Mouse (Mus musculus) ES-E14 (cell line): ENCODE measurements at regions not wholly inside any gene's neighbourhood (a gene's known extent, or its start where the extent isn't known, plus 50 kb on each side); places are given as distances from the start of the nearest gene placed in this dataset.

Experiments
- DNase-seq: peaks from one replicate; pipeline ENCODE4 v3.0.0-alpha.2; 2013; ENCODE audit warnings: low read depth, low spot score
- H3K27ac ChIP-seq: 2 replicates; pipeline ENCODE4 v1.5.1; 2012; ENCODE audit warnings: low read depth, mild to moderate bottlenecking, low read length, moderate library complexity, mixed read lengths; ENCODE audit not compliant: poor library complexity, insufficient read depth, severe bottlenecking
- H3K36me3 ChIP-seq: 2 replicates; pipeline ENCODE4 v1.6.1; 2012; ENCODE audit warnings: mild to moderate bottlenecking, low read length, moderate library complexity, mixed read lengths; ENCODE audit not compliant: control insufficient read depth, poor library complexity, insufficient read depth, severe bottlenecking
- H3K4me1 ChIP-seq, 2 experiments: fragments of 150-350 bp in 1 of 2; sonication (generic) in 1 of 2; 2 replicates each; pipeline ENCODE4 v1.6.1; 2012; ENCODE audit warnings: low read length in 2 of 2, mild to moderate bottlenecking in 1 of 2, mixed read lengths in 1 of 2; ENCODE audit not compliant: control insufficient read depth in 2 of 2, insufficient read depth in 2 of 2, poor library complexity in 1 of 2
- H3K4me3 ChIP-seq, 2 experiments: fragments of 150-350 bp in 1 of 2; sonication (generic) in 1 of 2; 2 replicates each; pipeline ENCODE4 v1.5.1; 2012; ENCODE audit warnings: low read length in 2 of 2, low read depth in 1 of 2, mild to moderate bottlenecking in 1 of 2, mixed read lengths in 1 of 2; ENCODE audit not compliant: insufficient read depth in 1 of 2, poor library complexity in 1 of 2, severe bottlenecking in 1 of 2
- H3K9ac ChIP-seq: 2 replicates; pipeline ENCODE4 v1.6.1; 2012; ENCODE audit warnings: low read depth, mild to moderate bottlenecking, low read length, mixed read lengths; ENCODE audit not compliant: poor library complexity, insufficient read depth, severe bottlenecking
- H3K9me3 ChIP-seq: fragments of 150-350 bp; sonication (generic); 2 replicates; pipeline ENCODE4 v1.6.1; 2012; ENCODE audit warnings: low read depth, mild to moderate bottlenecking, low read length; ENCODE audit not compliant: control insufficient read depth, insufficient read depth
- CHD2 ChIP-seq: IDR thresholded peaks from 2 replicates; pipeline ENCODE4 v1.6.1; 2014; ENCODE audit warnings: mild to moderate bottlenecking, low read depth, low read length, inconsistent platforms
- HCFC1 ChIP-seq: IDR thresholded peaks from 2 replicates; pipeline ENCODE4 v1.6.1; 2012; ENCODE audit warnings: low read length, inconsistent platforms, borderline replicate concordance; ENCODE audit not compliant: insufficient read depth
- MAFK ChIP-seq: IDR thresholded peaks from 2 replicates; pipeline ENCODE4 v1.6.1; 2014; ENCODE audit warnings: mild to moderate bottlenecking, low read depth, low read length, inconsistent platforms; ENCODE audit not compliant: insufficient read depth
- ZC3H11A ChIP-seq: IDR thresholded peaks from 2 replicates; pipeline ENCODE4 v1.6.1; 2012; ENCODE audit warnings: low read depth, mild to moderate bottlenecking, inconsistent platforms, low read length, borderline replicate concordance
- ZNF384 ChIP-seq: IDR thresholded peaks from 2 replicates; pipeline ENCODE4 v1.6.1; 2012; ENCODE audit warnings: low read depth, low read length, inconsistent platforms
- in situ Hi-C, 2 experiments: fragments of 600-800 bp; cut with MboI; formaldehyde crosslinking; loops; one replicate each; pipeline ENCODE4 v1.15.1; 2025; ENCODE audit warnings: low sequenced_read_pairs in 2 of 2, inconsistent platforms in 1 of 2; ENCODE audit not compliant: unreplicated experiment in 2 of 2

DNA sequence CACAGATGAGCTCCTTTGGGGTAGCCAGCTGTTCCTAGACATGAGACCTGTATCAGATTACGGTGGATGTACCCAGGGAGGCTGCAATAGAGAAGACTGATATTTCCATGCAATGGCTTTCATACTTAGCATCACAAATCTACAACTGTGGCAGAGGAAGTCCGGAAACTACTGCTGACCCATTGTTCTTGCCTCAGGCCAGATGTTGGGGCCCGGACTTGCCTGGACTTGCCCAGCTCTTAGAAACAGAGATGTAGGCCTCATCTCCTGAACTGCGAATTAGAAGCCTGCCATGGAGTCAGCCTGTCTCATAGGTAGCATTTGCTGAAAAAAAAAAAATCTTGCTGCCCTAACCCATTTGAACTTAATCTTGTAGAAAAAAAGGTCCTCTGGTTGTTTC, 422.4 kb upstream of the Robo1 start:
- Histone ChIP-seq H3K9ac (no peak overlapping the region), H3K27ac (peak overlapping the region; percentile 40; the same call in 1 of the 2 replicates), H3K9me3 (no peaks in the 10 kb centered on the region), H3K36me3 (no peaks in the 10 kb centered on the region), H3K4me1 (0 out of 4 replicates have a peak, but pooled peaks cover 1 to 2% of the 10 kb centered on the region in 2 experiments), H3K4me3 (no peak overlapping the region)
- peak; percentile 4 for DNase-seq
- in situ Hi-C loops, result no loop called here
- TF ChIP-seq ZNF384 (no peak), MAFK (no peak), ZC3H11A (no peak), CHD2 (no peak), HCFC1 (no peak)

DNA sequence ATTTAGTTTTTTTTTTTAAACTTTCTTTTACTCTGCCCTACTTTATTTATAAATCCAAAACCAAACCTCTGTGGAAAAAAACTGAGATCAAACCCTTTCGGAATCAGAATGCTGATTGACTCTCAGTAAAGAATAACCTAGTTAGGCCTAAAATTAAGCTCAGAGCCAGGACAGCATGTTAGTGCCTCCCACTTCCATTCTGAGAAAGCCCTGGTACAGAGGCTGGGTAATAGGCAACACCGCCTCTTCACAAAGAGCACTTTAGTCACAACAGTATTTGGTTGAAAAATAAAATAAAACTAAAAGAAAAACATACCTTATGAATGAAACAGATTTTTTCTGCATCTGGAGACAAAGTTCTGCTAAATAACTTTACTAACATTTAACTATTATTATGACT, 418.4 kb upstream of the Robo1 start:
- H3K9ac ChIP-seq, result no peak overlapping the region
- DNase-seq, result no peak
- H3K27ac ChIP-seq, result no peak overlapping the region
- TF ChIP-seq HCFC1, result no peak
- no peak for TF ChIP-seq CHD2
- no peak for TF ChIP-seq ZC3H11A
- no peak for TF ChIP-seq ZNF384
- TF ChIP-seq MAFK, result no peak
- H3K4me1 ChIP-seq, result 0 out of 4 replicates have a peak, but pooled peaks cover 1 to 2% of the 10 kb centered on the region in 2 experiments
- no peaks in the 10 kb centered on the region for H3K36me3 ChIP-seq
- no peaks in the 10 kb centered on the region for H3K9me3 ChIP-seq
- in situ Hi-C loops, result no loop called here
- no peak overlapping the region for H3K4me3 ChIP-seq

DNA sequence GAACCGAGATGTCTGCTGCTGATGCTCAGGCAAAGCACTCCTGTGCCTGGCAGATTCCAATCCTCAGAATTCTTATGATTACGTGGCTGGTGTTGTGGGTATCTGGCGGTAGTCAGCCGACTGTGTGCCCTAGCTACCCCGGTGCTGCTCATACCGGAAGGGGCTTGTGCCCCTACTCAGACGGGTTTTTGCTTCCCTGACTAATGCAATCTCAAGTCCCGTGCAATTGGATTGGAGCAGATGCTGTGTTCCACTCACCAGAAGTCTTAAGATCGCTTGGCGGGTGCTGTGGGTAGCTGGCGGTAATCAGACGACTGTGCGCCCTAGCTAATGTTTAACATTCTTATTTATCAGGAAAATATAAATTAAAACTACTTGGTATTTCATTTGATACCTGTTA, 385.0 kb upstream of the Robo1 start:
- Histone ChIP-seq H3K27ac (no peak overlapping the region), H3K9me3 (no peaks in the 10 kb centered on the region), H3K4me3 (peak overlapping the region; percentile 54 to 70), H3K9ac (peak overlapping the region; percentile 44; the same call in 1 of the 2 replicates), H3K4me1 (no peaks in the 10 kb centered on the region), H3K36me3 (no peaks in the 10 kb centered on the region)
- TF ChIP-seq HCFC1 (no peak), CHD2 (no peak), ZNF384 (no peak), ZC3H11A (no peak), MAFK (no peak)
- in situ Hi-C loops, result no loop called here
- DNase-seq, result peak; percentile 17

GRCm38 (mm10) chr16:71944165-71944564, 363.9 kb upstream of the Robo1 start:
- no peak for TF ChIP-seq CHD2
- TF ChIP-seq MAFK, result no peak
- TF ChIP-seq HCFC1, result no peak
- no peak for TF ChIP-seq ZNF384
- TF ChIP-seq ZC3H11A, result no peak
- H3K9me3 ChIP-seq, result no peaks in the 10 kb centered on the region
- H3K27ac ChIP-seq, result no peak overlapping the region
- no peak for DNase-seq
- H3K9ac ChIP-seq, result no peak overlapping the region
- H3K4me3 ChIP-seq, result no peak overlapping the region
- in situ Hi-C loops, result no loop called here
- H3K4me1 ChIP-seq, result no peaks in the 10 kb centered on the region
- H3K36me3 ChIP-seq, result no peaks in the 10 kb centered on the region

DNA sequence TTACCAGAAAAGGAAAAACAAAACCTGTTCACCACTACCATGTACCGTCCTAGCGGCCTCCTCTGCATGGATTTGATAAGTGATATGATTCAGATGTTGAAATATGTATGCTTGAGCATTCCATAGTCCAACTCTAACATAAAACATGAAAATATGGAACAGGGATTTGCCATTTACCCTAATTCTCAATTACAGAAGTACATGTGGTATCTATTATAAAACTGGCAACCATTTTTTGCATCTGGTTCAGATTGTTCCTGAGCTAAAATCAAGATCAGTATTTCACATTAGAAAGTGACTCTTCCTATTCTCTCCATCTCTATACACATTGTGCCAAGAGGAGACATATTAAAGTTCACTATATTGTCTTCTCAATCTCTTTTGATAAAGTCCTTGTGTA, 363.3 kb upstream of the Robo1 start:
- H3K4me1 ChIP-seq, result no peaks in the 10 kb centered on the region
- H3K9me3 ChIP-seq, result no peaks in the 10 kb centered on the region
- DNase-seq, result no peak
- TF ChIP-seq CHD2, result no peak
- no peak for TF ChIP-seq ZNF384
- TF ChIP-seq ZC3H11A, result no peak
- no peak for TF ChIP-seq HCFC1
- TF ChIP-seq MAFK, result no peak
- H3K4me3 ChIP-seq, result no peak overlapping the region
- no peaks in the 10 kb centered on the region for H3K36me3 ChIP-seq
- in situ Hi-C loops, result no loop called here
- no peak overlapping the region for H3K27ac ChIP-seq
- no peak overlapping the region for H3K9ac ChIP-seq
